Mouse (Mus musculus) gastrocnemius, postnatal 36 days (tissue): Measurements from ENCODE around the gene Dynlrb2. TPM values are rescaled to one million over a fixed set of nuclear protein-coding genes. Genes with fewer than 3 reads are reported as not detected.

Experiments
- DNase-seq, 2 experiments: peaks; one replicate each; pipeline ENCODE4 v3.0.0; 2022
- intact Hi-C: fragments of 180-260 bp; cut with DNase I; formaldehyde crosslinking; loops from one replicate; pipeline ENCODE4 v1.15.1; 2025
- total RNA-seq, 2 experiments: library from RNA; stranded (reverse); gene quantifications; 2 replicates each; pipeline ENCODE4 v1.2.3; 2021

Dynlrb2 gene
- total RNA-seq, 2 experiments from 2014 or later, result not detected

GRCm38 (mm10) chr8:116536786-116537185, 32.0 kb downstream of the Dynlrb2 start:
- DNase-seq, result no peak

GRCm38 (mm10) chr8:116538763-116539162, 34.0 kb downstream of the Dynlrb2 start:
- no peak for DNase-seq
- intact Hi-C loops, result no loop called here

More at GRCm38 (mm10) chr8:116536786-116537185, 32.0 kb downstream of the Dynlrb2 start:
- intact Hi-C loops, result no loop called here

DNA sequence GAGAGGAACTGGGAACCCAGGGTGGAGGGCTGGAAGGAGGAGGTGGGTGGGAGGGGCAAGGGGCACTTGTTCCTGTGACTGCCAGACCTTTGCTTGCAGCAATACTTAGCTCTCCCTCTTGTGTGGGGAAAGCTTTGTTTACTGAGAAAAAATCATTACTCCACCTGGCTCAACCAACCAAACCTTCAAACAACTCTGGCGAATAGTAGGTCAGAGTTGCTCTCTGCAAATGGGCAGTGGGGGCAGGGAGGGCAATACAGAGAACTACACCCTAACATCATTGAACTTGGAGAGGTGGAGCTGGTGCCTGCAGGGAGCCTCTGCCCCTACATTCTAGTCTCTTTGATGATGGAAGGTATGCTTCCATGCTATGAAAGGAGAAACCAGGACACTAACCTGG, 35.4 kb downstream of the Dynlrb2 start:
- no peak for DNase-seq
- intact Hi-C loops, result no loop called here

- peak; percentile 23 to 46 for DNase-seq
- intact Hi-C loops, result no loop called here
Observed at GRCm38 (mm10) chr8:116542842-116543241, 38.1 kb downstream of the Dynlrb2 start.

- intact Hi-C loops, result no loop called here
- DNase-seq, result no peak
Observed at GRCm38 (mm10) chr8:116543366-116543765, 38.6 kb downstream of the Dynlrb2 start.

DNA sequence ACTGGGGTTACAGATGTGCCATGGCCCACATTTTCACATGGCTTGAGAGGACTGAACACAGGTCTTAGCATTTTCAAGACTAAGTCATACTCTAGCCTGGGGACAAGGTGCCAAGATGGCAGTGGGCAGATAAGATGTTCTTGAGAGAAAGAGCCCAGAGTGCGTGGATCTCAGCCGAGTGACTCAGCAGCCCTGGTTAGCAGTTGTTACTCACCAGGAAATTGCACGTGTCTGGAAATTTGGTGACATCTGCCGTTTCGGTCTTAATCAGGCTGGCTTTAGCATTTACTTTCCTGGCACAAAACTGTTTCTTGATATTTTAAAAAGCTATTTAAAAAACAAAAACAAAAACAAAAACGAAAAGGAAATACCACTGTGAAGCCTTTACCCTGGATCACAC, 47.5 kb downstream of the Dynlrb2 start:
- intact Hi-C loops, result no loop called here
- no peak for DNase-seq

DNA sequence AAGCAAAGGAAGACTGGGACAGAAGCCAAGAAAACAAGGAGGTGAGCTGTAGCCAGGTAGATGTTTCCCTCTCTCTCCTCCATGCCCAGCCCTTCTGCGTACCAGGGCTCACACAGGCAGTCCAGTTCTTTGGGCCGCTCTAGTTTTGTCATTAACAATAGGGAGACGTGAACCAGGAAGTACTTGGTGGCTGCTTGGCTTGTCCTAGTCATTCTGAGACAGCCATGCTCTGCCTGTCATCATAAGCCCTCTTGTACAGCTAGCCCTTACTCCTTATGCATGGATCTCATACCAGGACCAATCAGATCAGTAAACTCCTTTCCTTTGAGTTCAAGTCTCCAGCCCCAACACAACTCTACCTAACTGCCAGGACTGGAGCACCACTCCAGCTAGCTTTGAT, 48.0 kb downstream of the Dynlrb2 start:
- no peak for DNase-seq
- intact Hi-C loops, result no loop called here

Other genes starting within 250 kb of the Dynlrb2 start
- 1 to 10 TPM; 2.1 to 2.8 TPM for gene Cdyl2, start 228.0 kb downstream of the Dynlrb2 start, total RNA-seq